Mouse (Mus musculus): Measurements from ENCODE around the gene Klk1b11.
"Not testable (repeated sequence)": the region's sequence is repeated elsewhere in the genome, so short reads cannot be mapped to it uniquely, and the experiment has no call there.

Gene Klk1b11

DNA sequence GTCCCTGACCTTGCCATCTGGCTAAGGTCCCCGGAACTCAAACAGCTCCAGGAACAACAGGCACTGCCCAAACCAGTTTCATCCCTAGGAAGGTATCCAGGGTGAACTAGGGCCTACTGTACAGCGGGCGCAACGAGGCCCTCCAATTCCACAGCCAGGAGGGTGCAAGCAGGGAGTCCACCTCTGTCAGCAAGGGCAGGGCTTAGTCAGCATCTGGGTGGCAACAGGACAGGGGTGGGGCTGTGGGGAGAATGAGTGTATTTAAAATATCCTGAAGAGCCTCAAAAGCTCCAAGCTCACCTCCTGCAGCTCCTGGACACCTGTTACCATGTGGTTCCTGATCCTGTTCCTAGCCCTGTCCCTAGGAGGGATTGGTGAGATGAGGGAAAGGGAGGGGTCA lies at the start of gene Klk1b11:
Gene Klk1b11, plus strand, starts transcription at position 301 of the 400 bp plus-strand sequence.
- not testable (repeated sequence) for DNase-seq (ENCODE audit: low spot score in 2 of 2)

DNA sequence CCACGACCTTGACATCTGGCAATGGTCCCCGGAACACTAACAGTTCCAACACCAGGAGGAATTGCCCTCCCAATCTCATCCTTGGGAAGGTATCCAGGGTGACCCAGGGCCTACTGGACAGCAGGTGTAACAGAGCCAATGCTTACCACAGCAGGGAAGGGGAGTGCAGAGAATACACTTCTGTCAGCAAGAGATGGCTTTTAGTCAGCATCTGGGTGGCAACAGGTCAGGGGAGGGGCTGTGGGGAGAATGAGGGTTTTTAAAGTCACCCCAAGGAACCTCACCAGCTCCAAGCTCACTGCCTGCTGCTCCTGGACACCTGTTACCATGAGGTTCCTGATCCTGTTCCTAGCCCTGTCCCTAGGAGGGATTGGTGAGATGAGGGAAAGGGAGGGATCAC lies 45.3 kb upstream of the Klk1b11 start, which contains the start of gene Klk1b8:
Gene Klk1b8, plus strand, starts transcription at position 301 of the 400 bp plus-strand sequence.
- DNase-seq (ENCODE audit: low spot score in 2 of 2): no peak

DNA sequence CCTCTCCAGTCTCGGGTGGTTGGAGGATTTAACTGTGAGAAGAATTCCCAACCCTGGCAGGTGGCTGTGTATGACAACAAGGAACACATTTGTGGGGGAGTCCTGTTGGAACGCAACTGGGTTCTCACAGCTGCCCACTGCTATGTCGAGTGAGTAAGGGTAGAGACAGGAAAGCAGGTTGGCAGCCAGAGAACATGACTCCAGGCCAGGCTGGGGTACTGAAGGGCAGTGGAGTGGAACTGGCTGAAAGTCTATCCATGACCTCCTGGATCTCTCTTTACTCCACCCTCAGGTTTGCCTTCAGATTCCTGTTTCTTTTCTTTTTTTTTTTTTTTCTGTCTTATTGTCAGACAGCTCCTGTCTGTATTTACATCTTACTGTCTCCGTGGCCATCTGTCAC lies 43.0 kb upstream of the Klk1b11 start:
- no peak for DNase-seq (ENCODE audit: low spot score in 2 of 2)

DNA sequence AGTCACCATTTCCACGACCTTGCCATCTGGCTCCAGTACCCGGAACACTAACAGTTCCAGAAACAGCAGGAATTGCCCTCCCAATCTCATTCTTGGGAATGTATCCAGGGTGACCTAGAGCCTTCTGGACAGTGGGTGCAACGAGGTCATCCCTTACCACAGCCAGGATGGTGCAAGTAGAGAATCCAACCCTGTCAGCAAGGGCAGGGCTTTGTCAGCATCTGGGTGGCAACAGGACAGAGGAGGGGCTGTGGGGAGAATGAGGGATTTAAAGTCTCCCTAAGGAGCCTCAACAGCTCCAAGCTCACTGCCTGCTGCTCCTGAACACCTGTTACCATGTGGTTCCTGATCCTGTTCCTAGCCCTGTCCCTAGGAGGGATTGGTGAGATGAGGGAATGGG lies 29.2 kb upstream of the Klk1b11 start, which contains the start of gene Klk1b1:
Gene Klk1b1, plus strand, starts transcription at position 301 of the 400 bp plus-strand sequence.
- no peak for DNase-seq (ENCODE audit: low spot score in 2 of 2)

DNA sequence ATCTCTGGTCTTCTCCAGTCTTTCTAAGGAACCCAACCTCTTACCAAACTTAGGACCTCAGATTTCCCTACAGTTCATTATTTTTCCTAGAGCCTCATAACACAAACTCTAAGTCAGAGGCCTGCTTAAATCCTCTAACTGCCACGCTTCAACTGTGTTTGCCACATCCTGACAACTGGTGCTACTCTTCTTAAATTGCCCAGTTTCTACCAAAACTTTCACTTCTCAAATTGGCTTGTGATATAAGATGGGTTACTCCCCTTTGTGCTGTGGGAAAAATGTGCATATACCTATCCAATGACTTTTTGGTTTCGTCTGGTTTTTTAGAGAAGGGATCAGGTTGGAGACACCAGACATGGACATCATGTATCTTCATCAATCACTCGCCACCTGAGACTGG lies 28.6 kb upstream of the Klk1b11 start:
- no peak for DNase-seq (ENCODE audit: low spot score in 2 of 2)

DNA sequence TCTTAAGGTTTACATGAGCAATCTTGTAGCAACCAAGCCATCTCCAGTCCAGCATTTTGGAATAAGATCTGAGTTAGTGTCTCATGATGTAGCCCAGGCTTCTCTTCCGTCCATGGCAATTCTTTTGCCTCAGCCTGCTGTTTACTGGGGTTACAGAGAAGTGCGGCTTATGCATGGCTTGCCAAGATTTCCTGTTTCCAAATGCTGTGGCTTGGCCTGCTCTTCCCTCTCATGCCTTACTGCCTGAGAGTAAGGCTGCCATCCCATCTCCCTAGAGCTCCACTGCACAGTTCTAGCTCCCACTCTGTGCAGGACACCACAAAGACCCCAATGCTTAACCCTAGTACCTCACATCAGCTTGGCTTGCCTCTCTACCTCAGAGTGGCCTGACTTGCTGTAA lies 28.1 kb upstream of the Klk1b11 start:
- no peak for DNase-seq (ENCODE audit: low spot score in 2 of 2)

DNA sequence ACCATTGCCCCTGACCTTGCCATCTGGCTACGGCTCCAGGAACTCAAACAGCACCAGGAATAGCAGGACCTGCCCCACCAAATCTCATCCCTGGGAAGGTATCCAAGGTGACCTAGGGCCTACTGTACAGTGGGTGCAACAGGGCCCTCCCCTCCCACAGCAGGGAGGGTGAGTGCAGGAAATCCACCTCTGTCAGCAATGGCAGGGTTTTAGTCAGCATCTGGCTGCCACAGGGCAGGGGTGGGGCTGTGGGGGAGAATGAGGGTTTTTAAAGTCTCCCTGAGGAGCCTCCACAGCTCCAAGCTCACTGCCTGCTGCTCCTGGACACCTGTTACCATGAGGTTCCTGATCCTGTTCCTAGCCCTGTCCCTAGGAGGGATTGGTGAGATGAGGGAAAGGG lies 19.9 kb upstream of the Klk1b11 start, which contains the start of gene Klk1b9:
Gene Klk1b9, plus strand, starts transcription at position 301 of the 400 bp plus-strand sequence.
- not testable (repeated sequence) for DNase-seq (ENCODE audit: low spot score in 2 of 2)

DNA sequence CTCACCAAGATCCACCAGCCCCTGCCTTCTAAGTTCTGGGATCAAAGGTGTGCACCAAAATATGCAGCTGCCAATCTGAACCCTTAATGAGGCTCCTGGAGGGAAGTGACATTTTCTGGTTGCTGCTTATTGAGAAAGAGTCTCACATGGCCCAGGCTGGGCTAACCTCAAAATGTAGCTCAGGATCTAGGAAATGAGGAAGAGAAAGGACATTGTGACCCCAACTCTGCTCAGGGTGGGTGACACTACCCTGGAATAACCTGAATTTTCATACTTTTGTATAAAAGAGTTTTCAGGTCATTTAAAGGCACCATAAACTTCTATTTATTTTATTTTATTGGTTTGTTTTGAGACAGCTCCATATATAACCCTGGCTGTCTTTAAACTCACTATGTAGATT lies 10.0 kb upstream of the Klk1b11 start:
- DNase-seq (ENCODE audit: low spot score in 2 of 2): no peak

DNA sequence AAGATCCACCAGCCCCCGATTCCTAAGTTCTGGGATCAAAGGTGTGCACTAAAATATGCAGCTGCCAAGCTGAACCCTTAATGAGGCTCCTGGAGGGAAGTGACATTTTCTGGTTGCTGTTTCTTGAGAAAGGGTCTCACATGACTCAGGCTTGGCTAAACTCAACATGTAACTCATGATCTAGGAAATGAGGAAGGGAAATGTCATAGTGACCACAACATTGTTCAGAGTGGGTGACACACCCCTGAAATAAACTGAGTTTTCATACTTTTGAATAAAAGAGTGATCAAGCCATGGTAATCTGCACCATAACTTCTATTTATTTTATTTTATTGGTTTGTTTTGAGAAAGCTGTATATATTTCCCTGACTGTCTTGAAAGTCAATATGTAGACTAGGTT lies 856 bp upstream of the Klk1b11 start:
- DNase-seq (ENCODE audit: low spot score in 2 of 2): not testable (repeated sequence)

DNA sequence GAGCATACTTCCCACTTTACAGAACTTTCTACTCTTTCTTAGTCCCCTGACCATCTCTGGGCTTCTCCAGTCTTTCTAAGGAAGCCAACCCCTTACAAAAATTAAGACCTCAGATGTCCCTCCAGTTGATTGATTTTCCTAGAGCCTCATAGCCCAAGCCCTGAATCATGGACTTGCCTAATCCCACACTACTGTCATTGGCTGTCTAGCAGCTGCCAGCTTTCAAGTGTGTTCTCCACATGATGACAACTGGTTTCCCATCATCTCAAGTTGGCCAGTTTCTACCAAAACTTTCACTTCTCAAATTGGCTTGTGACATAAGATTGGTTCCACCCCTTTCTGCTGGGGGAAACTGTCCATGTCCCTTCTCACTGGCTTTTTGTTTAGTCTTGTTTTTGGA lies 9.2 kb downstream of the Klk1b11 start:
- DNase-seq (ENCODE audit: low spot score in 2 of 2): no peak

DNA sequence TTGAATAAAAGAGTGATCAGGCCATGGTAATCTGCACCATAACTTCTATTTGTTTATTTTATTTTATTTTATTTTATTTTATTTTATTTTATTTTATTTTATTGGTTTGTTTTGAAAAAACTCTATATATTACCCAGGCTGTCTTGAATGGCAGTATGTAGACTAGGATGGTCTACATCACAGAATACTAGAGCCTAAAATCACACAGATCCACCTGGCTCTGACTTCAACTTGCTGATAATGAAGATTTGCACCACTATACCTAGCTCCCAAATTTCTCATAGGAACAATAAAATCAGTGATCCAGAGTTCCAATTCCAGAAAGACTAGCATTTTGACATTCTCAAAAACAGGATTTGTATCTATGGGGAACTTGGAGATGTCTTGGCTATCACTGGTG lies 16.2 kb downstream of the Klk1b11 start, which contains the start of gene Klk1b26:
Gene Klk1b26, plus strand, starts transcription at position 301 of the 400 bp plus-strand sequence.
- DNase-seq (ENCODE audit: low spot score in 2 of 2): not testable (repeated sequence)

DNA sequence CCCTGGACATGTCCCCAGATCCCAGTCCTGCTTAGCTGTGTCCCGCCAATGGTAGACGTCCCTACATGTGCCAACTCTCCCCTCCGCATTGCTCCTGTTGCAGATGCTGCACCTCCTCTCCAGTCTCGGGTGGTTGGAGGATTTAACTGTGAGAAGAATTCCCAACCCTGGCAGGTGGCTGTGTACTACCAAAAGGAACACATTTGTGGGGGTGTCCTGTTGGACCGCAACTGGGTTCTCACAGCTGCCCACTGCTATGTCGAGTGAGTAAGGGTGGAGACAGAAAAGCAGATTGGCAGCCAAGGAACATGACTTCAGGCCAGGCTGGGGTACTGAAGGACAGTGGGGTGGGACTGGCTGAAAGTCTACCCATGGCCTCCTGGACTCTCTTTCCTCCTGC lies 19.0 kb downstream of the Klk1b11 start:
- not testable (repeated sequence) for DNase-seq (ENCODE audit: low spot score in 2 of 2)

DNA sequence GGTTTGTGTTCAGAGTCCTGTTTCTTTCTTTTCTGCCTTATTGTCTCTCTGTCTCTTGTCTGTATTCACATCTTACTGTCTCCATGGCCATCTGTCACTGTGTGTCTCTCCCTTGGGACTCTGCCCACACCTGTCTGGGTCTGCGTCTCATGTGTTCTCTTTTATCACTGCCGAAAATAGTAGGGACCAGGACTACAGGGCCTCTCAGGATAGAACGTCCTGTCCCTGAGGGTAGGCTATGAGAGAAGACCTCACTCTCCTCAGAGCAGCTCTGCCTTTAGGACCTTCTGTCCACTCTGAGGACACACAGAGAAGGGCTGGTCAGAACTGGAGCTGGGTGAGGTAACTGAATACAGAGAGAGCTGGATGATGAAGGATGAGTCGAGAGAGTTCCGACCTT lies 19.4 kb downstream of the Klk1b11 start:
- DNase-seq (ENCODE audit: low spot score in 2 of 2): no peak

All from thymus, postnatal 10 days (tissue).